Mouse (Mus musculus): ENCODE measurements around the gene Echdc2. TPM values are rescaled to one million over a fixed set of nuclear protein-coding genes. Genes with fewer than 3 reads are reported as not detected.
A peak's percentile ranks its signal among the peaks of the same experiment; 100 is the strongest.

The Echdc2 gene
- polyA plus RNA-seq (2012; rRNA removed): 220 and 261 TPM in 2 replicates

GRCm38 (mm10) chr4:108165152-108165895 lies at the start of gene Echdc2:
Gene Echdc2, plus strand, starts transcription at chr4:108165437.
- 2% methylated on average over 43 of the region's 43 CpGs for WGBS
- peak within 1 kb of the TSS; percentile 82 for H3K27ac ChIP-seq (ENCODE audit: insufficient read depth, low read depth, low read length)

DNA sequence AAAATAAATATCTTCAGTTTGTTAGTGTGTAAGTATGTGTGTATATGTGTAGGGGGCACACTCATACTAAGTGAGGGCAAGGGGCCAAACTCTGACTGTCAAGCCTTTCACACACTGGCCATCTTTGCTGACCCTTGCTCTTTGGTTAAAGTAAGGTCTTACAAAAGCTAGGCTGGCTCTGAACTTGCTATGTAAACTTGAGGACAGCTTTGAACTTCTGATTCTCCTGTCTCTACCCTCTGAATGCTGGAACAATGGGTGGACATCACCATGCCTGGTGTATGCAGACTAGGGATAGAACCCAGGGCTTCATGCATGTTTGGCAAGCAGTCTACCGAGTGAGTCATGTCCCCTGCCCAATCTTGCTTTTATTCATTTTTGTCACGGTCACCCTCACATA lies 48.8 kb upstream of the Echdc2 start:
- DNase-seq: no peak
- H3K27me3 ChIP-seq (replicated peaks; ENCODE audit: control insufficient read depth, insufficient read depth, low read length): no peaks in the 10 kb centered on the region
- H3K4me3 ChIP-seq (ENCODE audit: insufficient read depth, low read depth, low read length): no peak overlapping the region
- H3K27ac ChIP-seq (ENCODE audit: insufficient read depth, low read depth, low read length): no peak overlapping the region
- 76% methylated on average over 2 of the region's 2 CpGs for WGBS
- no peaks in the 10 kb centered on the region; the same call in 1 of the 2 replicates for H3K4me1 ChIP-seq (ENCODE audit: control insufficient read depth, insufficient read depth, low read length)
- no peaks in the 10 kb centered on the region; the same call in 1 of the 2 replicates for H3K36me3 ChIP-seq (ENCODE audit: control insufficient read depth, insufficient read depth, low read length)
- TF ChIP-seq POLR2A (IDR thresholded peaks at IDR 0.05; ENCODE audit: low read depth, low read length): no peak
- TF ChIP-seq CTCF (conservative IDR thresholded peaks at IDR 0.05; ENCODE audit: insufficient read depth, insufficient read length, low read depth, low read length): no peak

More at GRCm38 (mm10) chr4:108165152-108165895, at the start of gene Echdc2:
- peak within 1 kb of the TSS; percentile 59 for H3K4me3 ChIP-seq (ENCODE audit: insufficient read depth, low read depth, low read length)
- H3K27me3 ChIP-seq (replicated peaks; ENCODE audit: control insufficient read depth, insufficient read depth, low read length): no peaks in the 10 kb centered on the region
- no peaks in the 10 kb centered on the region for H3K4me1 ChIP-seq (ENCODE audit: control insufficient read depth, insufficient read depth, low read length)
- no peaks in the 10 kb centered on the region for H3K36me3 ChIP-seq (ENCODE audit: control insufficient read depth, insufficient read depth, low read length)
- no peak for TF ChIP-seq POLR2A (IDR thresholded peaks at IDR 0.05; ENCODE audit: low read depth, low read length)
- TF ChIP-seq CTCF (conservative IDR thresholded peaks at IDR 0.05; ENCODE audit: insufficient read depth, insufficient read length, low read depth, low read length): peak; percentile 36; the same call in 1 of the 2 replicates
- peak; percentile 77 for DNase-seq

- peaks cover under 1% of the 10 kb centered on the region; the same call in 1 of the 2 replicates for H3K4me1 ChIP-seq (ENCODE audit: control insufficient read depth, insufficient read depth, low read length)
- no peak overlapping the region for H3K27ac ChIP-seq (ENCODE audit: insufficient read depth, low read depth, low read length)
- WGBS: 90% methylated on average over 8 of the region's 8 CpGs
- no peak for DNase-seq
- H3K27me3 ChIP-seq (replicated peaks; ENCODE audit: control insufficient read depth, insufficient read depth, low read length): no peaks in the 10 kb centered on the region
- H3K4me3 ChIP-seq (ENCODE audit: insufficient read depth, low read depth, low read length): no peak overlapping the region
- no peaks in the 10 kb centered on the region; the same call in 1 of the 2 replicates for H3K36me3 ChIP-seq (ENCODE audit: control insufficient read depth, insufficient read depth, low read length)
- no peak for TF ChIP-seq POLR2A (IDR thresholded peaks at IDR 0.05; ENCODE audit: low read depth, low read length)
- no peak for TF ChIP-seq CTCF (conservative IDR thresholded peaks at IDR 0.05; ENCODE audit: insufficient read depth, insufficient read length, low read depth, low read length)
Observed at GRCm38 (mm10) chr4:108117488-108117887, 47.7 kb upstream of the Echdc2 start.

- H3K4me3 ChIP-seq (ENCODE audit: insufficient read depth, low read depth, low read length): peak overlapping the region; percentile 56
- TF ChIP-seq CTCF (conservative IDR thresholded peaks at IDR 0.05; ENCODE audit: insufficient read depth, insufficient read length, low read depth, low read length): no peak
- TF ChIP-seq POLR2A (IDR thresholded peaks at IDR 0.05; ENCODE audit: low read depth, low read length): peak; percentile 35
Observed at GRCm38 (mm10) chr4:108117924-108118876, 47.0 kb upstream of the Echdc2 start.

GRCm38 (mm10) chr4:108124104-108124503 lies 41.1 kb upstream of the Echdc2 start:
- H3K4me3 ChIP-seq (ENCODE audit: insufficient read depth, low read depth, low read length): no peak overlapping the region
- no peak for TF ChIP-seq CTCF (conservative IDR thresholded peaks at IDR 0.05; ENCODE audit: insufficient read depth, insufficient read length, low read depth, low read length)
- no peak for TF ChIP-seq POLR2A (IDR thresholded peaks at IDR 0.05; ENCODE audit: low read depth, low read length)
- WGBS: 98% methylated on average over 1 of the region's 1 CpGs
- H3K27ac ChIP-seq (ENCODE audit: insufficient read depth, low read depth, low read length): no peak overlapping the region
- H3K36me3 ChIP-seq (ENCODE audit: control insufficient read depth, insufficient read depth, low read length): no peaks in the 10 kb centered on the region
- H3K4me1 ChIP-seq (ENCODE audit: control insufficient read depth, insufficient read depth, low read length): peaks cover 6% of the 10 kb centered on the region; the same call in 1 of the 2 replicates
- H3K27me3 ChIP-seq (replicated peaks; ENCODE audit: control insufficient read depth, insufficient read depth, low read length): no peaks in the 10 kb centered on the region
- no peak for DNase-seq

More at GRCm38 (mm10) chr4:108117924-108118876, 47.0 kb upstream of the Echdc2 start:
- DNase-seq: peak; percentile 94
- Histone ChIP-seq H3K4me1 (ENCODE audit: control insufficient read depth, insufficient read depth, low read length) (peaks cover 2% of the 10 kb centered on the region; the same call in 1 of the 2 replicates), H3K36me3 (ENCODE audit: control insufficient read depth, insufficient read depth, low read length) (no peaks in the 10 kb centered on the region), H3K27ac (ENCODE audit: insufficient read depth, low read depth, low read length) (peak overlapping the region; percentile 7; the same call in 1 of the 2 replicates), H3K27me3 (replicated peaks; ENCODE audit: control insufficient read depth, insufficient read depth, low read length) (no peaks in the 10 kb centered on the region)
- WGBS: 25% methylated on average over 45 of the region's 45 CpGs

DNA sequence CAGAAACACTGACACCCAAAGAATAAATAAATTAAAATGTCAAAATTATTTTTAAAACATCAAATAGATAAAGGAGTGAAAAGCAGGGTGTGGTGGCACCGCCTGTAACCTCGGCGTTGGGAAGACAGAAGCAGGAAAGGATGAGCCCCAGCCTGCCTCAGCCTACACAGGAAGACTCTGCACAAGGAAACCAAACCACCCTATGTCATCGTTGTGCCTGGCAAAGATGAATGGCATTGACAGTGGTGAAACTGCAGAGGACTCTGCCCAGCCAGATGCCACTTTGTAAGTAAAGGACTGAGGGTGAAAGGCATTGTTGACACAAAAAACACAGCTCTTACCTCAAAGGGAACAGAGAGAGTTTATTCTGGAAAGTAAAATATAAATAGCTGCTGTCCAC lies 39.0 kb upstream of the Echdc2 start:
- H3K27ac ChIP-seq (ENCODE audit: insufficient read depth, low read depth, low read length): no peak overlapping the region
- no peak overlapping the region for H3K4me3 ChIP-seq (ENCODE audit: insufficient read depth, low read depth, low read length)
- H3K4me1 ChIP-seq (ENCODE audit: control insufficient read depth, insufficient read depth, low read length): peaks cover 6% of the 10 kb centered on the region; the same call in 1 of the 2 replicates
- WGBS: 73% methylated on average over 4 of the region's 4 CpGs
- DNase-seq: no peak
- no peak for TF ChIP-seq POLR2A (IDR thresholded peaks at IDR 0.05; ENCODE audit: low read depth, low read length)
- no peak for TF ChIP-seq CTCF (conservative IDR thresholded peaks at IDR 0.05; ENCODE audit: insufficient read depth, insufficient read length, low read depth, low read length)
- no peaks in the 10 kb centered on the region for H3K27me3 ChIP-seq (replicated peaks; ENCODE audit: control insufficient read depth, insufficient read depth, low read length)
- no peaks in the 10 kb centered on the region for H3K36me3 ChIP-seq (ENCODE audit: control insufficient read depth, insufficient read depth, low read length)

Data from kidney, adult 2 months (tissue).